Mouse (Mus musculus) CD8-positive naive resting alpha-beta T cell, adult 2 months (primary cell): ENCODE results near the gene Chd5.

Source experiments
- DNase-seq, 2 experiments: peaks; one replicate each; pipeline ENCODE4 v3.0.0; 2022; ENCODE audit warnings: low read depth in 2 of 2, low spot score in 2 of 2

Chd5 gene

GRCm38 (mm10) chr4:152338419-152339292, at the start of gene Chd5:
Gene Chd5 (plus strand): TSS chr4:152338651.
- no peak for DNase-seq

DNA sequence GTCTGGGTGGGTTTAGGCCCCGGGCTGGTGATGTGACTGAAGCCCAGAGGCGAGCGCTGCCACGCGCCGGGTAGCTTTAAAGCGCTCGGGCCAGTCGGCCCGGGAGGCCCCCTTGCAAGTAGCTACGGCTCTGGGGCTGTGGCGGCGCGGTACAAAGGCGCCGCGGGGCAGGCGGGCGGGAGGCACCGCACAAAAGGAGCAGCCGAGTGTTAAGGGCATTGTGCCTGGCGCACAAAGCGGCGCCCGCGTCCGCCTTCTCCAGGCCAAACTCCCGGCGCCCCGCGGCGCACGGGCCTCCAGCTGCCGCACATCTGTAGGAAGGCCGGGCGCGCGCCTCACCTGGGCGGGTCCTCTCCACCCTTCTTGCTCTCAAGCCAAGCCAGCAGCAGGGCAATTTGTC, 48.1 kb upstream of the Chd5 start:
- no peak for DNase-seq

- no peak for DNase-seq
Observed at GRCm38 (mm10) chr4:152290991-152291390, 47.5 kb upstream of the Chd5 start.

GRCm38 (mm10) chr4:152291562-152291961, 46.9 kb upstream of the Chd5 start, which contains the start of gene Hes3:
Gene Hes3 (minus strand): TSS chr4:152291662.
- no peak for DNase-seq

- DNase-seq, result no peak
Observed at GRCm38 (mm10) chr4:152292102-152292765, 46.2 kb upstream of the Chd5 start.

DNA sequence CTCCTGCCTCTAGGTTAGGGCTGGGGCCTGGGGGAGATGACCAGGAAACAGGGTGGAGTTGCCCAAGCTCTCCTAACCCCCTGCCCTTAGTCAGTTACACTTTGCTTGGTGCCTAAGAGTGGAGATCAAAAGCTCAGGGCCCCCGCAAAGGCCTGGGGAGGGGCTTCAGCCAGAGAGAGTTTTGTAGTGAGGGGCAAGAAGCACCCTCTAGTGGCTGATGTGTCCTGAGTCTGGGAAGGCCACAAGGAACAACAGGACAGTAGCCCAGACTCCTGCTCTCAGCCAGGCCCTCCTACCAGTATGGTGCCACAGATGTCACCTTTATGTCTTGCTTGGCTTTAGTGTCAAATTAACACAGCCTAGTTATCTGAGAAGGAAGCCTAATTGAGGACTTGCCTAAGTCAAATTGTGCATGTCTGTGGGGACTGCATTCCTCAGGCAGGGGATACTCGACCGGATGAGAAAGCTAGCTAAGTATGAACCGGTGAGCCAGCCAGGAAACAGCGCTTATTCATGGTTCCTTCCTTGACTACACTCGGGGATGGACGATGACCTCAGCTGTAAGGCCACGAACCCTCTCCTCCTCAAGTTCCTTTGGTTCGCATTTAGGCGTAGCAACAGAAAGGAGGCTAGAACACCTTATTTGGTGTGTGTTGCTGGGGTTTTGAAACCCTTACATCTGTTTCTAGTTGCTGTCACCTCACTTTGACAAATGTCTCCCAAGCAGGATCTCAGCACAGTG, 44.1 kb upstream of the Chd5 start:
- no peak for DNase-seq

- no peak for DNase-seq
Observed at GRCm38 (mm10) chr4:152295916-152296315, 42.5 kb upstream of the Chd5 start.

GRCm38 (mm10) chr4:152296371-152296770, 42.1 kb upstream of the Chd5 start:
- no peak for DNase-seq

DNA sequence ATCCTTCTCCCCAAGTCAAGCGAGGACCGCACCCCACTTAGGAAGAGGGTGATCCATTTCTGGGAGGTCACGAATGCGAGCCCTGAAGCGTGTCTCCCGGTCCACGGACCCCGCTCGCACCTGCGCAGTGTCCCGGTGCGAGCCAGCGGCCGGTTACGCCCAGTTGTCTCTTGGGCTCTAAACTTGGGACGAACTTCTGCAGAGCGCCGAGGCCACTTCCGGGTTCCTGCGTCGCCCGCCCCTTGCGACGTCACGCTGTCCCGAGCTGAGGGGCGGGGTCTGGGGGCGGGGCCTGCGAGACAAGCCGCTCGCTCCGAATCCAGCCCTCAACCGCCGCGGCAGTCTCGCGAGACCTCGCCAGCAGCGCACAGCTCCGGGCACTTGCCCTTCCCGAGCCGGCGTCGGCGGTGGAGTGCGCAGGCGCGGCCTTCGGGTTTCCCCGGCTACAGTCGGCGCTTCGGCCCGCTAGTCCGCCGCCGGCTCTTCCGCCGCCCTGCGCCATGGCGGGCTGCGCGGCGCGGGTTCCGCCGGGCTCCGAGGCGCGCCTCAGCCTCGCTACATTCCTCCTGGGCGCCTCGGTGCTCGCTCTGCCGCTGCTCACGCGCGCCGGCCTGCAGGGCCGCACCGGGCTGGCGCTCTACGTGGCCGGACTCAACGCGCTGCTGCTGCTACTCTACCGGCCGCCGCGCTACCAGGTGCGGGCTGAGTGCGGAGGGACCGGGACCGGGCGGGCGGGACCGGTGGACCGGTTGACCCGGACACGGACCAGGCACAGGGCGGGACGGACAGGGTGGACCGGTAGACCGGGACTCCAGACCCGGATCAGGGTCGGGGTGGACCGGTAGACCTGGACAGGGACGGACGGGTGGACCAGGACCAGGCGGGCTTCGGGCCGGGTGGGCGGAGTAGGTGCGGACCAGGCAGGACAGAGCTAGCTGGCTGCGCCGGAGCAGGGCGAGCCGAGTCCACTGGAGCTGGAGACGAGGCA, 41.3 kb upstream of the Chd5 start, which contains the start of gene Icmt:
Gene Icmt (plus strand): TSS at position 354 of the 988 bp plus-strand sequence.
- DNase-seq, result peak; percentile 99

GRCm38 (mm10) chr4:152298836-152299235, 39.6 kb upstream of the Chd5 start:
- no peak for DNase-seq

DNA sequence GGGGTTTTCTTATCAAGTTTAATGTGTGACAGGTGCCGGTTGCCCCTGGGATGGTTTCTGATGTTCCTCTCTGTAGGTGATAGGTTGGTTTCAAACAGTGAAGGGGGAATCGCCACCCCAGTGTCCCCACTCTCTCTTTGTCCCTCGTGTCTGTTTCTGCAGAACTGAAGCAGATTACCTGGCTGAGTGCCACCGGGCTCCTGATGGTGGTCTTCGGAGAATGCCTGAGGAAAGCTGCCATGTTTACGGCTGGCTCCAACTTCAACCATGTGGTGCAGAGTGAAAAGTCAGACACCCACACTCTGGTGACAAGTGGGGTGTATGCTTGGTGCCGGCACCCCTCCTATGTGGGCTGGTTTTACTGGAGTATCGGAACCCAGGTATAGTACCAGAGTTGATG, 38.1 kb upstream of the Chd5 start:
- DNase-seq, result no peak

DNA sequence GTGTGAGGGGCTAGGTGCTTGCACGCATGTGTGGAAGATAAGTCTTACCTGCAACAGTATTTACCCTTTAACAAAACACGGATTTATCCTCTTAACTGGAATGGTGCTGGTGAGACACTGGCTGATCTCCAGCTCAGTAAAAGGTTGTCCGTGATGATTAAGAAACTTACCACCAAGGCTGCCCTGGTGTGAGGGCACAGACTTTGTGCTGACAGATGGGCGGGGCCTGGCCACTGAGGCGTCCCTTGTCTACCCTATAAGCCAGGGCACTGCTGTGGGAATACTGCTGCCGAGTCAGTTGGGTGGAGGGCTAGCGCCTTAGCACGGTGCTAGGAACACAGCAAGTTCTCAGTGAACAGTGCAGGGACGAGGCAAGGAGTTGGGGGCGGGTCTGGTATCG, 36.4 kb upstream of the Chd5 start:
- DNase-seq, result no peak

DNA sequence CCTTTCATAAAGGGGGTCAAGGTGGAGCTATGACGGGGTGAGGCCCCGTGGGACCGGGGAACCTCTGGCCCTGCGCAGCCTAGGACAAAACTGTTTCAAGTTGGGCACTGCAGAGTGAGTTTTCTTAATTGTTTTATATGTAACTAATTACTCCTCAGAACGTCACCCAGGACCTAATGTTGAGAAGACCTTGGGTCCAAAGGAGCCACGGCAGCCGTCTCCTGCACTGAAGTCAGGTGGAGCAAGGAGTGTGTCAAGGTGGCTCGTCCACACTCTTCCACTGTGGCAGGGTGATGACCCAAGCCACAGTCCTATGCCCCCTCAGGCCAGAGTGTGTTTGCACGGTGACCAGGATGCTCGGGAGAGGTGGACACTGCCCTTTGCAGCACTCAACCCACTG, 35.3 kb upstream of the Chd5 start:
- no peak for DNase-seq

DNA sequence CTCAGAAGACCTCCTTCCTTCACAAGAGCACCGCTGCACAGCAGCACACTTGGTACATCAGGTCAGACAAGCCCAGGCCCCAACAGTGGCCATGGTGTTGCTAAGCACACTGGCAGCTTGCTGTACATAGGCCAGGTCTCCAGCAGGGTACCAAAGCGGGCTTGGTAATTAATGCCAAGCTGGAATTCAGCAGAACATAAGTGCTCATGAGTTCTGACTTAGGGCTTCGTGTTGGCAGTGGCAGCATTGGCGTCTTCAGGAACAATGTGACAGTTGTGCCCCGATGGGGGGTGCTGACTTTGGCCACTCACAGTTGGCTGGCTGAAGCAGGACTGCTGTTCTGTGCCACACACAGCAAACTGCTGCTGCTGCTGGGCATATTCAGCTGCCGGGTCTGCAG, 33.8 kb upstream of the Chd5 start:
- DNase-seq, result no peak

DNA sequence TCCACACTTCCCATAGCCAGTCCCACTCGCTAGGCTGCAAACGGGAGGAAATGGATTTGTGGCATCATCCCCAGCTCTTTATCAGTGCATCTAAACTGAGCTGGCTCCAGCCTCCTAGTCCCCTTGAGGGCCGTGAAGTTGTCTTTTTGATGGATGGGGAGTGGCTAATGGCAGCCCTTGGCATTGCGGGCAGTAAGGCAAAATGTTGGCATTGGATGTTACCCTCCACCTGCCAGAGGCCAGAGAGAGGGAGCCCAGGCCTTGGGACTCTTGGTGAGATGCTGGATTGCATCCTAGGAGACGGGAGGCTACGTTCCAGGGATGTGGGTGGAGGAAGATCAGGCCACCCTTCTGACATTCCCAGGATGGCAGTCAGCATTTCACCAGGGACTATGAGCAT, 32.5 kb upstream of the Chd5 start:
- DNase-seq, result no peak

DNA sequence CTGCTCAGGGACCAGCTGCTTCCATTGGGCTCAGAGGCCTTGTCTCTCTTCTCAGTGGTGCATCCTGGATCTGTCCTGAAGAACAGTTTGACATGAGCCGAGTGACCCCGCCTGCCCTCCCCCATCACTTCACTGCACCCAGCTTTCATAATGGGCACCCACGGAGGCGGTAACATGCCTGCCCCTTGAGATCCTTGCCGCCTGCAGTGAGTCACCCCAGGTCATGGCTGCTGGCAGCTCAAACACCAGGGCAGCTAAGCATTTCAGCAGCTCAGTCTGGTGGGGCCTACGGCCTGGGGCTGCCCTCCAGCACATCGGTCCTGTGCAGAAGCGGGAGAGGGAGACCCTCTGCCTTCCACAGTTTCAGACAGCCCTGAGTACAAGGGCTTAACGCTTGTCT, 30.9 kb upstream of the Chd5 start:
- DNase-seq, result no peak

GRCm38 (mm10) chr4:152312186-152312585, 26.3 kb upstream of the Chd5 start:
- DNase-seq, result no peak

DNA sequence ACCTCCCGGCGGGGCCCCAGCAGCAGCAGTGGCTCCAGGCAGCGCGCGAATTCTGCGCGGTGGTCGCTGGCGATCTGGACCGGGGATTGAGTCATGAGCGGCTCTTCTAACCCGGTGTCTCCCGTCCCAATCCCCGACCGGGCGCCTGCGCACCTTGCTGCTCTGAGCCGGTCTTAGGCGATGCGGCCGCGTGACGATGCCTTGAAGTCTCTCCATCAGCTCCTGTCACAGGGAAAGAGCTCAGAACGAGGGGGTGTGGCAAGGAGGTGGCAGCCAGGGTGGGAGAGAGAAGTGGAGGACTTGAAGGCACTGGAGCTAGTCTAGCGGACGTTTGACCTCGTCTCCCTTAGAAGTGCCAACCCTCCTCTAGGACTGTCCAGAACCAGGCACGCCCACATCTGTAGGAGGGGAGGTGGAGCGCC, 25.2 kb upstream of the Chd5 start:
- DNase-seq, result no peak

DNA sequence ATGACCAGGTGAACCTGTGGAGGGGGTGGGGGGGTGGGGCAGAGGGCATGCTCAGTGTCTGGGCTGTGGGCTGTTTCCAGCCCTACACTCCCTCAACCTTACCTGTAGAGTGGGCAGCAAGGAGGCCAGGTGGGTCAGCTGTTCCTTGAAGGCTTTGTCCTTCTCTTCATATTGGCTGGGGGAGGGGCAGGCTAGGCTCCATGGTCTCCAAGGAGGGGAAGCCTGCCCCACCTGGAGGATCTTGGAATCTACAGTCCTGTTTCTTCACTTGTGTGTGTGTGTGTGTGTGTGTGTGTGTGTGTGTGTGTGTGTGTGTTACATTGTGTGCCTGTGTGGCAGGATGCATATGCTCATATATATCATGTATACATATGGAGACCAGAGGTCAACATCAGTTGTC, 24.5 kb upstream of the Chd5 start:
- DNase-seq, result peak in 1 of 2 experiments; percentile 20

DNA sequence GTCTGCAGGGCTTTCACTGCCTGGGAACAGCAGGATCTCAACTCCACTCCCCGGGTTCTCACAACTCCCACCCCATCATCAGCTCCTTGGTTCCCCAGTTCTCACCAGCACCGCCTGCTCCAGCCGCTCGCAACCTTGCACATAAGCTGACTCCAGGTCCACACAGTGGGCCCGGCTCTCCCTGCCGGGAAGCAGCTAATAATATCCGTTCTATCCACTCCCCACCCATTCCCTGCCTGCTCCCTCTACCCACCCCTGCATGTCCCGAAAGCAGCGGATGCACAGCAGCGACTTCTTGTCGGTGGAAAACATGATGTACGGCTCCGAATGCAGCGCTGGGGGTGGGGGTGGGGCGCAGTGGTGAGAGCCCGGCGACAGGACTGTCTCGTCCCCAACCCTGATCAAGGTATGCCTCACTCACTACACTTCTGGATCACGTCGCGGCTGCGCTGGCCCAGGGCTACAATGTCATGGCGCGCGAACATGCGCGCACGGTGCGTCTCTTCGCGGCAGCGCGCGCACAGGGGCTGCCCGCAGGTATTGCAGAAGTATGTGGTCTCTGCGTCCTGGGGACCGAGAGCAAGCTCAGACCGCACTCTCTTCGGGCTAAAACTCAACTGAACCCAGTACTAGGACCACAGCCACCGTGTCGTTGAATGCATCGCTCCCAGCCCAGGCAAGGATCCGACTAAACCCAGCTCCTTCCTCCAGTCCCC, 22.8 kb upstream of the Chd5 start:
- no peak for DNase-seq
